Mouse (Mus musculus): ENCODE measurements around the gene Ppan.

GRCm38 (mm10) chr9:20850179-20850578 lies 37.8 kb upstream of the Ppan start:
- no peak for TF ChIP-seq MAX (IDR thresholded peaks at IDR 0.05; ENCODE audit: low read depth)
- TF ChIP-seq POLR2A (IDR thresholded peaks at IDR 0.05; ENCODE audit: insufficient read length, low read depth): no peak
- no peak for TF ChIP-seq MYOG (IDR thresholded peaks at IDR 0.05; ENCODE audit: control insufficient read depth in 1 of 3, insufficient read depth in 1 of 3, insufficient read length in 2 of 3, low read depth in 2 of 3)
- no peak for TF ChIP-seq POLR2AphosphoS2 (IDR thresholded peaks at IDR 0.05; ENCODE audit: insufficient read length, low read depth)
- TF ChIP-seq USF1 (IDR thresholded peaks at IDR 0.05; ENCODE audit: low read depth): no peak
- TF ChIP-seq TCF12 (IDR thresholded peaks at IDR 0.05; ENCODE audit: insufficient read depth, poor library complexity, severe bottlenecking): no peak
- no peak for TF ChIP-seq MYOD1 (IDR thresholded peaks at IDR 0.05; ENCODE audit: control insufficient read depth in 1 of 3, insufficient read length in 2 of 3, low read depth in 2 of 3)
- no peak for TF ChIP-seq CEBPB (IDR thresholded peaks at IDR 0.05; ENCODE audit: insufficient read depth, poor library complexity, severe bottlenecking)
- TF ChIP-seq TCF3 (IDR thresholded peaks at IDR 0.05; ENCODE audit: insufficient read length, low read depth): no peak
- TF ChIP-seq SRF (IDR thresholded peaks at IDR 0.05; ENCODE audit: control insufficient read depth, insufficient read length, low read depth): no peak
- no peak for TF ChIP-seq REST (IDR thresholded peaks at IDR 0.05; ENCODE audit: insufficient read depth, insufficient read length)
- no peak for TF ChIP-seq E2F4 (IDR thresholded peaks at IDR 0.05; ENCODE audit: insufficient read depth)

Data from myocyte (in vitro differentiated cells).